Mouse (Mus musculus) lung, adult 2 months (tissue): Measurements from ENCODE around the gene Dnaic2.

Source experiments
- CTCF ChIP-seq: fragments of 200-500 bp; IDR thresholded peaks from 2 replicates; pipeline ENCODE4 v1.5.1; 2011; ENCODE audit warnings: mild to moderate bottlenecking, low read length, control low read depth; ENCODE audit not compliant: insufficient read depth
- POLR2A ChIP-seq: fragments of 200-500 bp; IDR thresholded peaks from 2 replicates; pipeline ENCODE4 v1.6.1; 2011; ENCODE audit warnings: low read depth, mild to moderate bottlenecking, control low read depth, low read length, borderline replicate concordance; ENCODE audit errors: extremely low read depth

DNA sequence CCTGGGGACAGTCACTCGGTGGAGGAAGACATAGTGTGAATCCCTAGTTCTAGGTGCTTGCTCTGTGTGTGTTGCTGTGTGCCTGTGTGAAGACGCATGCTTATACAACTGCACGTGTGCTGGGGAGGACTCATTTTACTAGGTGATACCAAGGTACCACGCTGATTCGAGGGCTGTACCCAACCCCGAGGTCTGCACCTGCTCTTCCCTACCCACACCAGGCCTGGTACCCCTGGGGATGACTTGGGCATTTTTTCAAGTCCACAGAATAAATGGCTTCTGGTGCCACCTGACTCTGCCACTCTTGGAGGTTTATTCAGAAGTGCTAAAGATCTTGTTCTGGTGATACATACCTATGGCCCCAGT lies 24.2 kb upstream of the Dnaic2 start:
- no peak for TF ChIP-seq CTCF
- no peak for TF ChIP-seq POLR2A
